Mouse (Mus musculus) mammary gland, adult 2 months (tissue): ENCODE data around the gene Limch1. TPM values are rescaled to one million over a fixed set of nuclear protein-coding genes. Genes with fewer than 3 reads are reported as not detected.

Experiments used
- polyA plus RNA-seq: library from polyadenylated mRNA; depleted of rRNA; stranded (reverse); fragments of >200 nt; gene quantifications from 2 replicates; pipeline ENCODE4 v1.2.3, GENCODE M21; 2012; ENCODE audit warnings: low replicate concordance; rRNA removed

Gene Limch1
- 4.8 and 8.4 TPM in 2 replicates for polyA plus RNA-seq

DNA sequence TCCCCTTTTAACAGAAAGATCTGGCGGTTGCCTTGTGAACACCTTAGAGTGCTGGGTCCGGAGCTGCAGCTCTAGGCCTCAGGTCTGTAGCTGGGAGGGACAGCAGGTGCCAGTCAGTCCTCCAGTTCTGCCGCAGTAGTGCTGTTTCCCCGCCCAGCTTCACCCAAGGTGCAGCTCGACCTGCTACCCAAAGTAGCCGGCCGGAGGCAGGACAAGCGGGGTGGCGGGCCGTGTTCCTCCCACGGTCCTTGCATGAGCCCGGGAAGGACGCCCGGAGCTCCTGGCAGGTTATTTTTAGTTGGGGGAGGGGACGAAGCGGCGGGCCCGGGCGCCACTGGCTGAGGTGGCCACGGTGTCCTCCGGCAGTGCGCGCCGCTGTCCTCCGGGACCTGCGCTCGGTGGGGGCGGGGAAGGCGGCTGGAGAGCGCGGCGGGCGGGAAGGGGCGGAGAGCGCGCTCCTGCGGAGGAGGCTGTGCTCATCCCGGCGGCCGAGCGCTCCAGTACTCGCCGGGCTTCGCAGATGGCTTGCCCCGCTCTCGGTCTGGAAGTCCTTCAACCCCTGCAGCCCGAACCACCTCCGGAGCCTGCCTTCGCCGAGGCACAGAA, at the start of gene Limch1:
TSS of gene Limch1 (plus strand) at position 438 of the 606 bp plus-strand sequence.

GRCm38 (mm10) chr5:67098733-67099323, 353.2 kb downstream of the Limch1 start, which contains the start of gene Phox2b:
Phox2b (minus strand) TSS chr5:67099301.

Other genes starting within 250 kb of the Limch1 start
- gene Apbb2, start 127.0 kb upstream of the Limch1 start, polyA plus RNA-seq, result 7.9 and 19.1 TPM in 2 replicates
- 6.6 and 8.6 TPM in 2 replicates for gene Uchl1, start 69.7 kb upstream of the Limch1 start, polyA plus RNA-seq